Mouse (Mus musculus) liver, embryonic 11.5 days (tissue): ENCODE data around the gene Gyg. TPM values are rescaled to one million over a fixed set of nuclear protein-coding genes. Genes with fewer than 3 reads are reported as not detected.
"Not testable (repeated sequence)": the region's sequence is repeated elsewhere in the genome, so short reads cannot be mapped to it uniquely, and the experiment has no call there.

Experiments
- ATAC-seq: fragments of 200-750 bp; cut with Nextera tagmentation; replicated peaks from 2 replicates; pipeline ENCODE4 v1.8.0; 2017; ENCODE audit warnings: moderate number of reproducible peaks, mild to moderate bottlenecking, moderate TSS enrichment, moderate library complexity; ENCODE audit not compliant: low FRiP score
- DNase-seq: peaks from one replicate; pipeline ENCODE4 v3.0.0-alpha.2; 2017; ENCODE audit warnings: low spot score
- H3K27ac ChIP-seq: fragments of 300-500 bp; sonication (generic); 2 replicates; pipeline ENCODE4 v1.5.1; 2014; ENCODE audit warnings: mild to moderate bottlenecking, low read depth, low read length, control low read depth
- H3K27me3 ChIP-seq: fragments of 300-500 bp; sonication (generic); replicated peaks from 2 replicates; pipeline ENCODE4 v1.6.1; 2014; ENCODE audit warnings: low read length, mixed read lengths; ENCODE audit not compliant: control insufficient read depth, insufficient read depth
- H3K36me3 ChIP-seq: fragments of 300-500 bp; sonication (generic); 2 replicates; pipeline ENCODE4 v1.6.1; 2014; ENCODE audit warnings: mild to moderate bottlenecking, low read length, moderate library complexity, mixed read lengths; ENCODE audit not compliant: control insufficient read depth, insufficient read depth
- H3K4me1 ChIP-seq: fragments of 300-500 bp; sonication (generic); replicated peaks from 2 replicates; pipeline ENCODE4 v1.6.1; 2014; ENCODE audit warnings: low read length, mixed read lengths; ENCODE audit not compliant: control insufficient read depth, insufficient read depth
- H3K4me2 ChIP-seq: fragments of 300-500 bp; sonication (generic); 2 replicates; pipeline ENCODE4 v1.6.1; 2014; ENCODE audit warnings: mild to moderate bottlenecking, control low read depth, moderate library complexity
- H3K4me3 ChIP-seq: fragments of 300-500 bp; sonication (generic); 2 replicates; pipeline ENCODE4 v1.5.1; 2014; ENCODE audit warnings: low read depth, low read length, control low read depth
- H3K9ac ChIP-seq: fragments of 300-500 bp; sonication (generic); 2 replicates; pipeline ENCODE4 v1.6.1; 2014; ENCODE audit warnings: low read depth, low read length, control low read depth
- H3K9me3 ChIP-seq: fragments of 300-500 bp; sonication (generic); 2 replicates; pipeline ENCODE4 v1.6.1; 2016; ENCODE audit warnings: low read length, inconsistent platforms, mixed read lengths; ENCODE audit not compliant: control insufficient read depth
- WGBS: fragments of 180-500 bp; shearing (Covaris S2); extraction: QIAGEN DNeasy Blood & Tissue Kit; methylation state at CpG from one replicate; pipeline ENCODE4 v1.1.7; 2014; 5-methylcytosine and 5-hydroxymethylcytosine counted together
- polyA plus RNA-seq: library from polyadenylated mRNA; unstranded; fragments of >200 nt; fragmentation: Nextera tagmentation; extraction: Ambion mirVana; gene quantifications from 2 replicates; pipeline ENCODE4 v1.2.1, GENCODE M21; 2014

The Gyg gene
- polyA plus RNA-seq, 1 experiment from 2014 or later = 57.2 TPM

DNA sequence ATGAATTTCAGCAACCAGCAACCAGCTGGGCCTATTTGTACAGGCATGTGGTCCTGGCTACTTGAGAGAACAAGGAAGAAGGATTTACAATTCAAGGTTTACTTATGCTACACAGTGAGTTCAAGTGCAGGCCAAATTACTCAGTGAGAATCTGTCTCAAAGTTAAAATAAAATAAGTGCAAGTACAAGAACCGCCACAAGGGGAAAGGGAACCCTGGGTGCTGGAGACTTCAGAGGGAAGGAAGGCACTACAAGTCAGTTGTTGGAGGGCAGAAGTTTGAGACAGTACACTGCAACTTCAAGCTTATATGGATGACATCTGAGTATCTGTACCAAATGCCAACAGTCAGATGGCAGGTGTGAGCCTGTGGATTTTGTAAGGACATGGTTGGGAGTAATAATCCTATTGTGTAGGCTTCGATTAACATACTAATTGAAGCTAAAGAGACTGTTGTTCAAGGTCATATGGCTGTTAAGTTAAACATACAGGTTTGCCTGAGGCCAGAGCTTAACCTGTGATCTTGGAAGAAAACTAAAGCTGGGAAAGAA, 28.0 kb downstream of the Gyg start:
- H3K4me1 ChIP-seq = no peaks in the 10 kb centered on the region
- WGBS = 79% methylated on average over 2 of the region's 2 CpGs
- H3K9ac ChIP-seq = no peak overlapping the region
- H3K4me3 ChIP-seq = no peak overlapping the region
- no peak overlapping the region for H3K4me2 ChIP-seq
- no peaks in the 10 kb centered on the region for H3K27me3 ChIP-seq
- no peaks in the 10 kb centered on the region for H3K9me3 ChIP-seq
- DNase-seq = no peak
- H3K36me3 ChIP-seq = peaks cover 14% of the 10 kb centered on the region
- H3K27ac ChIP-seq = no peak overlapping the region
- ATAC-seq = no peak

DNA sequence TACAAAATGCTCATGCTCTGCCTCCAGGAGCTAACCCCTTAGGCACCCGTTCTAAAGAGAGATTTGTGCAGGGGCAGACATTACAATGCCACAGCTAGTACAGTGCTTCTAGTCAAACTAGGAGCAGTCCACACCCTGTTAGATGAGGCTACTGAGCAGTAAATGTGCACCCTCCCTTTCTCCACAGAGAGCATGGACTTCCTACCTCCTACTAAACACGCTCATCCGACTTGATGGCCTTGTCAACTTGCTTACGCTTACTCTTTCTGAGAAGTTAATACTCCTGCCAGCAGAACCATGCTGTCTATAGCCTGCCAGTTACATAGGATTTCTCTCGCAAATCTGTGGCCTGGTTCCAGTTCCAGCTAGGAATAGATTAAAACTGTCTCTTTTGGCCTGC, 29.5 kb downstream of the Gyg start:
- H3K4me3 ChIP-seq = no peak overlapping the region
- H3K27me3 ChIP-seq = no peaks in the 10 kb centered on the region
- no peaks in the 10 kb centered on the region for H3K4me1 ChIP-seq
- no peaks in the 10 kb centered on the region for H3K9me3 ChIP-seq
- no peak overlapping the region for H3K4me2 ChIP-seq
- DNase-seq (no peak), ATAC-seq (no peak)
- peaks cover 16% of the 10 kb centered on the region for H3K36me3 ChIP-seq
- H3K27ac ChIP-seq = no peak overlapping the region
- H3K9ac ChIP-seq = no peak overlapping the region
- 92% methylated on average over 5 of the region's 5 CpGs for WGBS

DNA sequence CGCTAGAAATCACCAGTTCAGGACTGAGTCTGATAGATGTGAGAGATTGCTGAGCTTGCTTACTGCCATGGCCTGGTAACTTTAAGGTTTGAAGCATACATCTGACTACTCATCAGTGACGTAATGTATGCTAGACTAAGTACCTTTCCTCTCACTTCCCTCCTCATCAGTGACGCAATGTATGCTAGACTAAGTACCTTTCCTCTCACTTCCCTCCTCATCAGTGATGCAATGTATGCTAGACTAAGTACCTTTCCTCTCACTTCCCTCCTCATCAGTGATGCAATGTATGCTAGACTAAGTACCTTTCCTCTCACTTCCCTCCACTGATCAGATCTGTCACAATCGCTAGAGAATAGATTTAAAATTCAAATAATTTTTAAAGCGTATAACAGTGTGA, 33.5 kb downstream of the Gyg start:
- 88% methylated on average over 5 of the region's 5 CpGs for WGBS
- not testable (repeated sequence) for H3K27me3 ChIP-seq, H3K4me2 ChIP-seq, H3K4me3 ChIP-seq, H3K4me1 ChIP-seq, H3K27ac ChIP-seq, H3K9ac ChIP-seq, DNase-seq, H3K9me3 ChIP-seq, ATAC-seq
- H3K36me3 ChIP-seq = peaks cover 13% of the 10 kb centered on the region

DNA sequence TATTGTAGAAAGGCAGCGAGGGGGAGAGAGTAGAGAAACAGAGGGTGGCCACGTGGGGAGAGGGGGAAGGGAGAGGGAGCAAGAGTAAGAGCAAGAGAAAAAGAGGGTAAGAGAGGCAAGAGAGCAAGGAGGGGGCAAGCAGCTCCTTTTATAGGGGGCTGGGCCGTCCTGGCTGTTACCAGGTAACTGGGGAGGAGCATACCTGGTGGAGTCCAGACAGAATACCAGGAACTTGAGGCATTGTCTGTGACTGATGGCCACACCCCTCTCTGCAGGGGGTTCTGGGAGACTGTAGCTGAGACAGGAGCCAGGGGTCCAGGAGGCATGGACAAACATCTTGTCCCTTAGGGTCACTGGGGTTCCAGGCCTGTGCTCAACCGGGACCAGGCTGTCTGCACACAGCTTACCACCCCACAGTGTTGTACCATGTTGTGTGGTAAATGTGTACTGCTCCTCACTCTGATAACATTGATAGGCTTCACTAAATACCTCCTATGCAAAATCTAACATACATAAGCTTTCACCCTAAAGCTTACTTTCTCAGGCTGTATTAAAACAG, 35.4 kb downstream of the Gyg start:
- DNase-seq (no peak), ATAC-seq (no peak; the same call in 1 of the 2 replicates)
- Histone ChIP-seq H3K9me3 (no peaks in the 10 kb centered on the region), H3K4me3 (no peak overlapping the region), H3K27ac (no peak overlapping the region), H3K36me3 (peaks cover 8% of the 10 kb centered on the region), H3K4me1 (no peaks in the 10 kb centered on the region), H3K27me3 (no peaks in the 10 kb centered on the region), H3K4me2 (no peak overlapping the region), H3K9ac (no peak overlapping the region)
- 86% methylated on average over 4 of the region's 4 CpGs for WGBS

- no peaks in the 10 kb centered on the region for H3K4me1 ChIP-seq
- no peak overlapping the region for H3K4me2 ChIP-seq
- H3K4me3 ChIP-seq = no peak overlapping the region
- H3K27me3 ChIP-seq = no peaks in the 10 kb centered on the region
- 90% methylated on average over 19 of the region's 19 CpGs for WGBS
- ATAC-seq (no peak), DNase-seq (no peak)
- no peak overlapping the region for H3K27ac ChIP-seq
- H3K36me3 ChIP-seq = peaks cover 9% of the 10 kb centered on the region
- H3K9ac ChIP-seq = no peak overlapping the region
- H3K9me3 ChIP-seq = no peaks in the 10 kb centered on the region
Observed at GRCm38 (mm10) chr3:20119044-20119591, 36.0 kb downstream of the Gyg start.

DNA sequence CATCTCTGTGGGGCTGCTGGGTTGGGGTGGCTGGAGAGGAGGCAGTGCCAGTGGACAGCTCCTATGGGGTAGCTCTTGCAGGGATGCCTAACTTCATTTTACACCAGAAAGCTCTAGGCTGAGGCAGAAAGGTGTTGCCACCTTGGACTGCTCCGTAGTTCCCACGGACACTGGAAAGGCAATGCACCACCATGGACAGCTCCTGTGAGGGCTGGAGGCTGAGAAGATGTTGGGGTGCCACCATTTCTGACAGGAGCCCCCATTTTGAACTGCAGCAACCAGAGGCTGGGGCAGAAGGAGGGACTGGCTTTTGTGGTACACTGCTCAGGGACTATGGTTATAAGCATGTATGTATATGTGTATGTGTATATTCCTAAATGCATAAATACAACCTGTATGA, 43.2 kb downstream of the Gyg start:
- no peak for ATAC-seq
- H3K4me1 ChIP-seq = no peaks in the 10 kb centered on the region
- no peaks in the 10 kb centered on the region for H3K27me3 ChIP-seq
- 77% methylated on average over 2 of the region's 2 CpGs for WGBS
- H3K36me3 ChIP-seq = peaks cover 5% of the 10 kb centered on the region; the same call in 1 of the 2 replicates
- no peak overlapping the region for H3K27ac ChIP-seq
- H3K4me2 ChIP-seq = no peak overlapping the region
- H3K4me3 ChIP-seq = no peak overlapping the region
- no peaks in the 10 kb centered on the region for H3K9me3 ChIP-seq
- no peak for DNase-seq
- H3K9ac ChIP-seq = no peak overlapping the region

DNA sequence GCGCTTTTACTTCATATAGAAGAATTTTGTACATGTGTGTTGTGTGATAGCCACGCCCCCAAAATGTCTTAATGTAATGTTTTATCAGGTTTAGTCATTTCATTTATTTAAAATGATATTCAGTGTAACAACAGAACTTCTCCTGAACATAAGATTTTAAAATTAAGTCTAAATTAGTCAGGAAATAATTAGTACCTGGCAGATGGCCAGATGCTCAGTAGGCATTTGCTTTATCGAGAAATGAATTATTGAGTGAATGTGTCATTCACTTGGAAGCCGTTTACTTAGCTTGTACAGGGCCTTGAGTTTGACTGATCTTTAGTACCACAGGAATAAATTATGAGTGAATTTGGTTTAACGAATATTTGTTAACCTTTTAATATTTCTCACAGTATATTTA, 46.2 kb downstream of the Gyg start:
- ATAC-seq (no peak), DNase-seq (no peak)
- no peak overlapping the region for H3K4me2 ChIP-seq
- no peak overlapping the region for H3K27ac ChIP-seq
- H3K9me3 ChIP-seq = no peaks in the 10 kb centered on the region
- no peaks in the 10 kb centered on the region for H3K4me1 ChIP-seq
- H3K9ac ChIP-seq = no peak overlapping the region
- no peak overlapping the region for H3K4me3 ChIP-seq
- peaks cover 2% of the 10 kb centered on the region; the same call in 1 of the 2 replicates for H3K36me3 ChIP-seq
- H3K27me3 ChIP-seq = no peaks in the 10 kb centered on the region
- WGBS = 91% methylated on average over 5 of the region's 5 CpGs

DNA sequence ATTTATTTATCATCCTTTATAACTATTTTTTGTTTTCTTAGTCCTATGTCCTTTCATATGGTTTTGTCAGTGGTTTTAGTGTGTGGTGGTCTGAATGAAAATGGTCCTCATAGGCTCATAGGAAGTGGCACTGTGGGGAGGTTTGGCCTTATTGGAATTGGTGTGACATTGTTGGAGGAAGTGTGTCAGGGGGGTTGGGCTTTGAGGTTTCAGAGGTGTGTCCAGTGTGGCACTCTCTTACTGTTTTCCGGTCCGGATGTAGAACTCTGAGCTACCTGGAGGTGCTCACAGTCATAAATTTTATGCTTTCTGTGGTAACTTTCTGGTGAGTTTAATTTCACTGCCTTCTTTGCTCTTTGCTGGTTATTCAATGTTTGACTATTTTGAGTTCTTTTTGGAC, 50.3 kb downstream of the Gyg start:
- Histone ChIP-seq H3K4me3 (no peak overlapping the region), H3K4me2 (no peak overlapping the region), H3K9ac (no peak overlapping the region), H3K27me3 (no peaks in the 10 kb centered on the region), H3K9me3 (no peaks in the 10 kb centered on the region), H3K27ac (no peak overlapping the region), H3K4me1 (no peaks in the 10 kb centered on the region), H3K36me3 (0 out of 2 replicates have a peak, but pooled peaks cover 3% of the 10 kb centered on the region)
- ATAC-seq (no peak), DNase-seq (no peak)
- WGBS = 49% methylated on average over 2 of the region's 2 CpGs

DNA sequence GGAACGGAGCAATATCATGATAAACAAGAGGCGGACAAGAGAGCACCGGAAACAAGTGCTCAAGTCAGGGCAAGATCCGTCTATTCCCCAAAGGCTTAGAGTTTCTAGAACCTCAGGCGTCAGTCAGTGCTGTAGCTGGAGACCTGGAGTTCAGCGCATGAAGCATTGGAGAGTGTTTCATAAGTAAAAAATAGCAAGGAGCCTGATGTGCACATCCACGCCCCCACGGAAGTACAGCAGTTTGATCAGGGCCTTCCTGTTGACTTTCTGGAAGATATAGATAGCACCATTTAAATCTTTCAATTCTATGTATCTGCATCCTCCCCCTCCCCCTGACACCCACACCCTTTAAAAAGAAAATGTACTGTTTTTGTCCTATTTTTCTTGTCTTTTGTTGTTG, 50.8 kb downstream of the Gyg start:
- Histone ChIP-seq H3K4me1 (no peaks in the 10 kb centered on the region), H3K27me3 (no peaks in the 10 kb centered on the region), H3K9ac (no peak overlapping the region), H3K27ac (no peak overlapping the region), H3K9me3 (no peaks in the 10 kb centered on the region), H3K4me2 (no peak overlapping the region), H3K4me3 (no peak overlapping the region), H3K36me3 (0 out of 2 replicates have a peak, but pooled peaks cover 2% of the 10 kb centered on the region)
- DNase-seq (no peak), ATAC-seq (no peak; the same call in 1 of the 2 replicates)
- 69% methylated on average over 8 of the region's 8 CpGs for WGBS
